Mouse (Mus musculus) hindbrain, embryonic 16.5 days (tissue): ENCODE results near the gene Ptpro. TPM values are rescaled to one million over a fixed set of nuclear protein-coding genes. Genes with fewer than 3 reads are reported as not detected.

Experiments
- ATAC-seq: fragments of 200-750 bp; cut with Nextera tagmentation; 2 replicates; pipeline ENCODE4 v1.8.0; 2017; ENCODE audit warnings: moderate TSS enrichment, moderate library complexity
- H3K27ac ChIP-seq: fragments of 300-500 bp; sonication (generic); 2 replicates; pipeline ENCODE4 v1.5.1; 2014; ENCODE audit warnings: low read depth, mild to moderate bottlenecking, control low read depth, low read length, moderate library complexity
- H3K27me3 ChIP-seq: fragments of 300-500 bp; sonication (generic); replicated peaks from 2 replicates; pipeline ENCODE4 v1.6.1; 2014; ENCODE audit warnings: low read length; ENCODE audit not compliant: control insufficient read depth, insufficient read depth
- H3K36me3 ChIP-seq: fragments of 300-500 bp; sonication (generic); 2 replicates; pipeline ENCODE4 v1.6.1; 2014; ENCODE audit warnings: mild to moderate bottlenecking, low read length, moderate library complexity, mixed read lengths; ENCODE audit not compliant: control insufficient read depth, insufficient read depth
- H3K4me1 ChIP-seq: fragments of 300-500 bp; sonication (generic); 2 replicates; pipeline ENCODE4 v1.6.1; 2014; ENCODE audit warnings: low read depth, low read length; ENCODE audit not compliant: control insufficient read depth, insufficient read depth
- H3K4me2 ChIP-seq: fragments of 300-500 bp; sonication (generic); 2 replicates; pipeline ENCODE4 v1.6.1; 2014; ENCODE audit warnings: mild to moderate bottlenecking, low read length, control low read depth, moderate library complexity
- H3K4me3 ChIP-seq: fragments of 300-500 bp; sonication (generic); 2 replicates; pipeline ENCODE4 v1.5.1; 2014; ENCODE audit warnings: mild to moderate bottlenecking, low read length, control low read depth, moderate library complexity
- H3K9ac ChIP-seq: fragments of 300-500 bp; sonication (generic); 2 replicates; pipeline ENCODE4 v1.6.1; 2014; ENCODE audit warnings: low read depth, mild to moderate bottlenecking, control low read depth, low read length, moderate library complexity
- H3K9me3 ChIP-seq: fragments of 300-500 bp; sonication (generic); 2 replicates; pipeline ENCODE4 v1.6.1; 2014; ENCODE audit warnings: mild to moderate bottlenecking, low read length, moderate library complexity; ENCODE audit not compliant: control insufficient read depth
- WGBS: fragments of 180-500 bp; shearing (Covaris S2); extraction: QIAGEN DNeasy Blood & Tissue Kit; methylation state at CpG from one replicate; pipeline ENCODE4 v1.1.7; 2014; 5-methylcytosine and 5-hydroxymethylcytosine counted together
- polyA plus RNA-seq: library from polyadenylated mRNA; unstranded; fragments of >200 nt; fragmentation: Nextera tagmentation; extraction: Ambion mirVana; gene quantifications from 2 replicates; pipeline ENCODE4 v1.2.1, GENCODE M21; 2015

The Ptpro gene
- polyA plus RNA-seq, 1 experiment from 2014 or later: 39.2 TPM

DNA sequence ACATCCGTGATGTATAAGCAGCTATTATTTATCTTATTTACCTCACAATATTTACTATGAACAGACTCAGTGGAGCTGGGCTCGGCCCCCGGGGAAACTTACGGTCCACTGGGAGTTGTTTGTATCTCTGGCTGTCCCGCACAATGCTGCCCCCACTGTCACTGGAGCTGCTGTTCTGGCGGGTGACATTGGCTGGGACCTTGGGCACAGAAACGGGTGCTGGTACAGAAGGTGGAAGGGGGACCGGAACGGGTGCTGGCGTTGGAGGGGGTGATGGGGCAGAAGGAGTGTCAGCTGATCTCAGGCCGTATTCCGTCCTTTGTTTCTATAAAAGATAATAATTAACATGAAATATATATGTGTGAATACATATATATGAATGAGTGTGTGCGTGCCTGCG, 238.0 kb downstream of the Ptpro start:
- Histone ChIP-seq H3K36me3 (0 out of 2 replicates have a peak, but pooled peaks cover 2% of the 10 kb centered on the region), H3K27me3 (no peaks in the 10 kb centered on the region), H3K9ac (no peak overlapping the region), H3K27ac (no peak overlapping the region), H3K4me3 (no peak overlapping the region), H3K9me3 (no peaks in the 10 kb centered on the region), H3K4me2 (no peak overlapping the region), H3K4me1 (no peaks in the 10 kb centered on the region)
- ATAC-seq: no peak
- WGBS: 92% methylated on average over 14 of the region's 14 CpGs

- no peak overlapping the region for H3K4me3 ChIP-seq
- H3K27me3 ChIP-seq: no peaks in the 10 kb centered on the region
- no peak overlapping the region for H3K9ac ChIP-seq
- H3K4me1 ChIP-seq: no peaks in the 10 kb centered on the region
- 76% methylated on average over 2 of the region's 2 CpGs for WGBS
- no peaks in the 10 kb centered on the region for H3K9me3 ChIP-seq
- H3K36me3 ChIP-seq: 0 out of 2 replicates have a peak, but pooled peaks cover 2% of the 10 kb centered on the region
- no peak for ATAC-seq
- H3K27ac ChIP-seq: no peak overlapping the region
- no peak overlapping the region for H3K4me2 ChIP-seq
Observed at GRCm38 (mm10) chr6:137491659-137492058, 239.5 kb downstream of the Ptpro start.

DNA sequence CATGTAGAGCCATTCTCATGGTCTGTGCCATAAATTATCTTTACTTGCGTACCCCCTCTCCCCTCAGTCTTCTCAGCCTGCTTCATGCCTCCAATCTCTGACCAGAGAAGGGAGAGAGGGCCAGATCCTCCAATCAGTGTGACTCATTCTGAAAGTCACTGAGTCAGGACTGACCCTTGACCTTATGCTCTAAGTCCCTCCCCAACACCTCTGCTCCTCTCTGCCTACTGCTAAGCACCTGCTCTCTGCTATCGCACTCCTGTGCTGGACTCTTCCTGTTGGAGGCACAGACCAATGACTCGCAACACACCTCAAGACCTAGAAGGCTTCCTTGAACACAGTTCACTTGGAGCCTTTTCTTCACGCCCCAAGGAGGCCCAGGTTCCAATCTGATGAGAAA, 240.5 kb downstream of the Ptpro start:
- WGBS: 91% methylated on average over 4 of the region's 4 CpGs
- no peak for ATAC-seq

DNA sequence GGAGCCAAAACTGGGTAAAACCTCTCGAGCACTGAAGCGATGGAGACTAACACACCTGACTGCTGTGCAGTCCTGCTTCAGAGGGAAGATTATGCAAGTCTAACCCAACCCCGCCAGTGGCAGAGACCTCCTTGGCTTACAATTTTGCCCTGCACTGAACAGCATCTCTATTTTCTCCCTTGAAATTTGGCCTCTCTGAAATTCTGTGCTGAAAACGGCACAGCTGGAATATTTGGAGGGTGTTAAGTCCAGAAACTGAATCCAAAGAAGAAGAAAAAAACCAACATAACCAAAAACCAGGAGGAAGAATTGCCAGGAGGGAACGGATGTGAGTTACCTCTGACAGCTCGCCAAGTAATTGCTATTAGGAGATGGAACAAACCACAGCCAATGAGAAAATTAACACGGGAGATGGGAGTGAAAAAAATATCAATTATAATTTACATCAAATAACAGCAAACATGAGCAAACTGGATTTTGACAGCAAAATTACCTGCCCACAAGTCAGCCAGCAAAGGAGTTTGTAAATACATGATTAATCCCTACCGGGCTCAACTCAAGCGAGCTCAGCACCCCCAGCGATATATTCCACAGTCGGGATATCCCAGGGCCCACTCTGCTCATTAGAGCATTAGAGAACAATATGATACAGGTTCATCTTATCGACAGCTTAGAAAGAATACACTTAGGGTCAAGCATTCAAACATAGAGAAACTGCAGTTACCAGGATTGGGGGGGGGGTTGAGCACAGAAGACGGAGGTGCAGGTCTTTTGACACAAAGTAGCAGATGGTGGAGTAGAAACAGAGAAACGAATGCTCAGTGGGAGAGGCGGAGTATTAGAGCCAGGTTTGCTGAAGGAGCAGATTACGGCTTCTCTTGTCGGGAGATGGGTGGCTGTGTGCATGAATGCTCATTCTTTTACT, 241.4 kb downstream of the Ptpro start:
- H3K4me2 ChIP-seq: no peak overlapping the region
- no peak overlapping the region for H3K27ac ChIP-seq
- no peak overlapping the region for H3K9ac ChIP-seq
- H3K4me3 ChIP-seq: no peak overlapping the region
- H3K9me3 ChIP-seq: no peaks in the 10 kb centered on the region
- 82% methylated on average over 17 of the region's 17 CpGs for WGBS
- H3K36me3 ChIP-seq: 0 out of 2 replicates have a peak, but pooled peaks cover 2% of the 10 kb centered on the region
- H3K4me1 ChIP-seq: no peaks in the 10 kb centered on the region
- no peak for ATAC-seq
- H3K27me3 ChIP-seq: no peaks in the 10 kb centered on the region

More for the DNA sequence above, 240.5 kb downstream of the Ptpro start:
- no peak overlapping the region for H3K27ac ChIP-seq
- H3K4me3 ChIP-seq: no peak overlapping the region
- no peaks in the 10 kb centered on the region for H3K9me3 ChIP-seq
- H3K4me2 ChIP-seq: no peak overlapping the region
- no peak overlapping the region for H3K9ac ChIP-seq
- H3K36me3 ChIP-seq: 0 out of 2 replicates have a peak, but pooled peaks cover 2% of the 10 kb centered on the region
- no peaks in the 10 kb centered on the region for H3K27me3 ChIP-seq
- H3K4me1 ChIP-seq: no peaks in the 10 kb centered on the region

- Histone ChIP-seq H3K4me1 (no peaks in the 10 kb centered on the region), H3K27me3 (no peaks in the 10 kb centered on the region), H3K4me2 (no peak overlapping the region), H3K27ac (no peak overlapping the region), H3K36me3 (0 out of 2 replicates have a peak, but pooled peaks cover 2% of the 10 kb centered on the region), H3K4me3 (no peak overlapping the region), H3K9me3 (no peaks in the 10 kb centered on the region), H3K9ac (no peak overlapping the region)
- no peak for ATAC-seq
Observed at GRCm38 (mm10) chr6:137494136-137494475, 242.0 kb downstream of the Ptpro start.

GRCm38 (mm10) chr6:137494801-137495200, 242.7 kb downstream of the Ptpro start:
- Histone ChIP-seq H3K4me2 (no peak overlapping the region), H3K4me1 (no peaks in the 10 kb centered on the region), H3K27ac (no peak overlapping the region), H3K36me3 (no peaks in the 10 kb centered on the region), H3K27me3 (no peaks in the 10 kb centered on the region), H3K9me3 (no peaks in the 10 kb centered on the region), H3K9ac (no peak overlapping the region), H3K4me3 (no peak overlapping the region)
- WGBS: 53% methylated on average over 1 of the region's 1 CpGs
- no peak for ATAC-seq

- H3K4me1 ChIP-seq: no peaks in the 10 kb centered on the region
- H3K36me3 ChIP-seq: no peaks in the 10 kb centered on the region
- WGBS: 71% methylated on average over 6 of the region's 6 CpGs
- no peak overlapping the region for H3K4me3 ChIP-seq
- no peak for ATAC-seq
- no peaks in the 10 kb centered on the region for H3K27me3 ChIP-seq
- no peak overlapping the region for H3K27ac ChIP-seq
- H3K4me2 ChIP-seq: no peak overlapping the region
- no peak overlapping the region for H3K9ac ChIP-seq
- H3K9me3 ChIP-seq: no peaks in the 10 kb centered on the region
Observed at GRCm38 (mm10) chr6:137495233-137495632, 243.1 kb downstream of the Ptpro start.

- Histone ChIP-seq H3K9me3 (no peaks in the 10 kb centered on the region), H3K4me1 (no peaks in the 10 kb centered on the region), H3K27me3 (no peaks in the 10 kb centered on the region), H3K9ac (no peak overlapping the region), H3K27ac (no peak overlapping the region), H3K4me3 (no peak overlapping the region), H3K36me3 (no peaks in the 10 kb centered on the region), H3K4me2 (no peak overlapping the region)
- peak; percentile 58; the same call in 1 of the 2 replicates for ATAC-seq
- WGBS: 98% methylated on average over 2 of the region's 2 CpGs
Observed at GRCm38 (mm10) chr6:137496562-137496961, 244.4 kb downstream of the Ptpro start.

DNA sequence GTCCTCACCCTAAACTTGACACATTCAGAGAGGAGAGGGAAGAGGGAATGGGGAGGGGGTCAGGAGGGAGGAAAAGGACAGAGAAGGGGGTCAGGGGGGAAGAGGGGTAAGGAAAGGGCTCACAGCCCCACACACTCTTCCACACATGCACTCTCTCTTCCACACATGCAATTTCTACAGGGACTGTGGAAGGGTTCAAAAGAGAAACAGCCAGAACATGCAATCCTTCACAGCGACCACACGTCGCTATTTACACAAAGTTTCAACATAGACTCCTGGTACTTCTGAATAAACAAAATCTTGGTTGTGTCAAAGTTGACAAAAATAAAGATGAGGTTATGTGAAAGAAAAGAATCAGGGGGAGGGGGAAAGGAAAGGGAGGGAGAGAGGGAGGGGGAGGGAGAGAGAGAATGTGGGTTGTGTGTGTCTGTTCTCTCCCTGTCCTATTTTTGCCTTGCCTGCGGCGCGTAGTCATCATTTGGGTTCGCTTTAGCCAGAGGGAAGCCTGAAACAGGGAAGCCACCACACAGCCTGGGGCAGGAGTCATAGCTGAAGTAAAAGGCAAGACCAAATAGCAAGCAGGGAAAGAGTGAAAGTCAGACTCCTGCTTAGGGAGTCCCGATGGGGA, 245.2 kb downstream of the Ptpro start:
- Histone ChIP-seq H3K9ac (no peak overlapping the region), H3K36me3 (no peaks in the 10 kb centered on the region), H3K4me1 (no peaks in the 10 kb centered on the region), H3K4me3 (no peak overlapping the region), H3K27ac (no peak overlapping the region), H3K27me3 (no peaks in the 10 kb centered on the region), H3K9me3 (no peaks in the 10 kb centered on the region), H3K4me2 (no peak overlapping the region)
- WGBS: 91% methylated on average over 8 of the region's 8 CpGs
- ATAC-seq: no peak
